Mouse (Mus musculus): ENCODE data around the gene Tfeb.

The Tfeb gene

DNA sequence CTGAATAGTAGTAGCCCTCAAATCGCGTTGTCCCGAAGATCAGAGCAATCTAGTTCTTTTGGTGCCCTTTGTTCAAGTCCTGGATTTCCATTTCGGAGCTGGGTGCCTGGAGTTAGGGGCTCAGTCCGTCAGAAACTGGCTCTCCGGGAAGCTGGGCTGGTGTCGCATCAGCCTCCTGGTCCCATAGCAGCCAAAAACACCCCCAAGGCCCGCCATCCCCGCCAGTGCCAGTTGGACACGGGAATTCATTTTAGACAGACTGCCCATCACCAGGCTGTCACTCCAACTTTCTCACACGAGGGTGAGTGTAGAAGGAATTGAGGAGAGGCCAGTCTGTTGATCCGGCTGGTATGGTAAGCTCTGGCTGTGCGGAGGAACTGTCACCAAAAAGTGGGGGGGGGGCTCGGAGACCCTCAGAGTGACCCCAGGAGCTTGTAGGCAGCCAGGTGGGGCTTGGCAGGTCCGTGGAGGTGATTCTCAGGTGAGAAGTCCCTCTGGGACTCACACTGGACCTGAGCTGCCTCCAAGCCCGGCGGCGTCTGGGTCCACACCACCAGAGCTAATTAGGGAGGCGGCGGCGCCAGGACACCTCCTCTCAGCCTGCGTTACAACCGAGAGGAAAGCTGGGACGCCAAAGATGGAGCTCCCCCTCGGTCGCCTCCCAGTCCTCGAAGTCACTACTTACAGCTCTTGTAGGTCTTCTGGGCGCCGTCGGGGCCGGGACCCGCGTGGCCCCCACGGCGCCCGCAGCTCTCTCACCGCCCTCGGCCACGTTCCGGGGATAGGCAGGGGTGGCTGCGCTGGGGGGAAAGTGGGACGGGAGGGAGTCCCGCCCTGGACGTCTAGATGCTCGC is 97.0 kb downstream of the Tfeb start:
- DNase-seq, result no peak

DNA sequence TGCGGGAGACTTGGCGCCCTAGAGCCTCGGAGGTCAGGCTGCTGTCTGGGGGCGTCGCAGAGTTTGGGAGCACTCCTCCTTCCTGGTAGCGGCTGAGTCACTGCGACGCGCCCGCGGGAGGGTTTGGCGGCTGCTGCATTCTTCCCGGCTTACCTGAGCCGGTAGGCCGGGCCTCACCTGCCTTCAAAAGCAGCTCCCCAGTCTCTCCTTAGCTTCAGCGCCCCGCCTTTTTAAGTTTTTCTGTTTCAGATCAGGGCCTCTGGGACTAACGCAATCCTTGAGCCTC is 97.6 kb downstream of the Tfeb start, which contains the start of gene Mdfi:
Gene Mdfi (minus strand): TSS at position 210 of the 286 bp plus-strand sequence.
- no peak for DNase-seq

GRCm38 (mm10) chr17:47837808-47838207 is 101.0 kb downstream of the Tfeb start:
- no peak for DNase-seq

DNA sequence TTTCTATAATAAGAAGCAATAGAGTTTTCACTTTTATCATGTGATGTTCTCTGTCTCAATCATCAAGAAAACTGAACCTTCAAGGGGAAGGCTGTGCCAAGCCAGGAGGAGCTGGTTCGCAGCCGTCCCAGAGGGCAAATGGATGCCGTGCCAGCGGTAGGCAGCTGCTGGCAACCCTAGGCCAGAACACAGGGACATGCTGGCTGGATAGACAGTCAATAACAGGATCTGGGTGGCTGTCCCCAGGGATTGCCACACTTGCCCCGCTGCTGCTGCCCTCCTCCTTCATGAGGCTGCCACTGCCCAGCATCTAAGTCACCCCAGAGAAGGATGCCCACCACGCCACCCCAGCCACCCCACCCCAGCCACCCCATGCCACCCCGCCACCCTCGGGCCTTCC is 104.7 kb downstream of the Tfeb start:
- DNase-seq, result no peak
